Mouse (Mus musculus) left cerebral cortex, adult 18-20 months (tissue): ENCODE results near the gene Gtse1. TPM values are rescaled to one million over a fixed set of nuclear protein-coding genes. Genes with fewer than 3 reads are reported as not detected.

Source experiments
- DNase-seq, 2 experiments: peaks; one replicate each; pipeline ENCODE4 v3.0.0; 2021 to 2022; ENCODE audit warnings: low spot score in 2 of 2, mixed read lengths in 1 of 2
- total RNA-seq, 2 experiments: library from RNA; stranded (reverse); gene quantifications; 2 replicates each; pipeline ENCODE4 v1.2.3; 2021

Gtse1 gene
- total RNA-seq, 2 experiments from 2014 or later, result 0.14 to 0.28 TPM

- DNase-seq, result no peak
Measured at GRCm38 (mm10) chr15:85921855-85922254, 62.3 kb downstream of the Gtse1 start.

Other genes with a start within 250 kb of the Gtse1 start
- 1 to 10 TPM; 3.2 to 4.1 TPM for gene Ppara, start 124.8 kb upstream of the Gtse1 start, total RNA-seq
- 10 to 100 TPM; 19.3 to 21.3 TPM for gene Cdpf1, start 48.0 kb upstream of the Gtse1 start, total RNA-seq
- 1 to 10 TPM in 1 of 2 experiments, under 1 TPM in 1; 0.94 to 1.0 TPM for gene Pkdrej, start 38.0 kb upstream of the Gtse1 start, total RNA-seq
- 1 to 10 TPM; 5.7 to 9.0 TPM for gene Ttc38, start 27.4 kb upstream of the Gtse1 start, total RNA-seq
- gene Trmu, start 19.6 kb downstream of the Gtse1 start, total RNA-seq, result 10 to 100 TPM; 21.9 to 28.3 TPM
- 1 to 10 TPM; 4.3 to 5.3 TPM for gene Celsr1, start 174.0 kb downstream of the Gtse1 start, total RNA-seq
- 10 to 100 TPM; 44.2 to 49.4 TPM for gene Gramd4, start 197.9 kb downstream of the Gtse1 start, total RNA-seq